Mouse (Mus musculus): ENCODE measurements at regions not wholly inside any gene's neighbourhood (a gene's known extent, or its start where the extent isn't known, plus 50 kb on each side); places are given as distances from the start of the nearest gene placed in this dataset.

- CTCF ChIA-PET, result no interaction called here
- POLR2A ChIA-PET, result no interaction called here
Observed at GRCm38 (mm10) chr13:81852309-81852978, 69.6 kb downstream of the Cetn3 start.

- ChIA-PET CTCF (no interaction called here), POLR2A (no interaction called here)
Observed at GRCm38 (mm10) chr13:81856072-81856471, 73.2 kb downstream of the Cetn3 start.

GRCm38 (mm10) chr13:81860683-81861082 is 77.8 kb downstream of the Cetn3 start:
- ChIA-PET POLR2A (no interaction called here), CTCF (no interaction called here)

- CTCF ChIA-PET, result no interaction called here
- POLR2A ChIA-PET, result no interaction called here
Observed at GRCm38 (mm10) chr13:81861886-81862600, 79.2 kb downstream of the Cetn3 start.

GRCm38 (mm10) chr13:81871226-81871625 is 88.3 kb downstream of the Cetn3 start:
- ChIA-PET POLR2A (interaction anchor here in 1 of 4 experiments (0.8 kb wide), 1 partner anchor 88 kb away, joined by 3 read pairs; no protein-coding TSS in a partner anchor), CTCF (no interaction called here)

GRCm38 (mm10) chr13:81885879-81886278 is 103.0 kb downstream of the Cetn3 start:
- ChIA-PET CTCF (no interaction called here), POLR2A (interaction anchor here in 1 of 4 experiments (0.7 kb wide), 1 partner anchor 394 kb away, joined by 3 read pairs; no protein-coding TSS in a partner anchor)

GRCm38 (mm10) chr13:81930266-81930665 is 147.4 kb downstream of the Cetn3 start:
- POLR2A ChIA-PET, result no interaction called here
- CTCF ChIA-PET, result no interaction called here

GRCm38 (mm10) chr13:81931199-81931598 is 148.3 kb downstream of the Cetn3 start:
- ChIA-PET POLR2A (interaction anchor here in 1 of 4 experiments (0.7 kb wide), 1 partner anchor 508 kb away, joined by 3 read pairs; no protein-coding TSS in a partner anchor), CTCF (no interaction called here)

GRCm38 (mm10) chr13:81937061-81937460 is 154.2 kb downstream of the Cetn3 start:
- CTCF ChIA-PET, result no interaction called here
- POLR2A ChIA-PET, result no interaction called here

GRCm38 (mm10) chr13:81944047-81944446 is 161.2 kb downstream of the Cetn3 start:
- ChIA-PET CTCF (interaction anchor here (0.6 to 1.4 kb wide), 8 partner anchors 9 to 1711 kb away, joined by 3 to 12 read pairs (median 3); no protein-coding TSS in a partner anchor), POLR2A (no interaction called here)

- ChIA-PET CTCF (interaction anchor here (0.6 to 1.4 kb wide), 8 partner anchors 8 to 1710 kb away, joined by 3 to 12 read pairs (median 3); no protein-coding TSS in a partner anchor), POLR2A (no interaction called here)
Observed at GRCm38 (mm10) chr13:81944469-81944868, 161.6 kb downstream of the Cetn3 start.

- CTCF ChIA-PET, result interaction anchor here in 2 of 4 experiments (0.7 to 0.9 kb wide), 2 partner anchors 142 to 1709 kb away, joined by 3 to 5 read pairs; no protein-coding TSS in a partner anchor
- POLR2A ChIA-PET, result interaction anchor here in 1 of 4 experiments (0.6 kb wide), 1 partner anchor 365 kb away, joined by 4 read pairs; no protein-coding TSS in a partner anchor
Observed at GRCm38 (mm10) chr13:81945741-81946140, 162.9 kb downstream of the Cetn3 start.

- POLR2A ChIA-PET, result interaction anchor here in 1 of 4 experiments (0.6 kb wide), 1 partner anchor 369 kb away, joined by 3 read pairs; no protein-coding TSS in a partner anchor
- CTCF ChIA-PET, result interaction anchor here in 1 of 4 experiments (1.1 kb wide), 1 partner anchor 21 kb away, joined by 3 read pairs; no protein-coding TSS in a partner anchor
Observed at GRCm38 (mm10) chr13:81965431-81965830, 182.6 kb downstream of the Cetn3 start.

GRCm38 (mm10) chr13:81975878-81976277 is 193.0 kb downstream of the Cetn3 start:
- ChIA-PET CTCF (interaction anchor here in 1 of 4 experiments (0.6 kb wide), 1 partner anchor 28 kb away, joined by 3 read pairs; no protein-coding TSS in a partner anchor), POLR2A (no interaction called here)

- POLR2A ChIA-PET, result no interaction called here
- CTCF ChIA-PET, result no interaction called here
Observed at GRCm38 (mm10) chr13:81978003-81978402, 195.1 kb downstream of the Cetn3 start.

- POLR2A ChIA-PET, result no interaction called here
- CTCF ChIA-PET, result no interaction called here
Observed at GRCm38 (mm10) chr13:81979289-81979688, 196.4 kb downstream of the Cetn3 start.

- POLR2A ChIA-PET, result no interaction called here
- CTCF ChIA-PET, result interaction anchor here in 1 of 4 experiments (0.5 kb wide), 1 partner anchor 18 kb away, joined by 7 read pairs; no protein-coding TSS in a partner anchor
Observed at GRCm38 (mm10) chr13:81980094-81980493, 197.2 kb downstream of the Cetn3 start.

GRCm38 (mm10) chr13:81982491-81982890 is 199.6 kb downstream of the Cetn3 start:
- ChIA-PET POLR2A (no interaction called here), CTCF (no interaction called here)

- ChIA-PET CTCF (no interaction called here), POLR2A (no interaction called here)
Observed at GRCm38 (mm10) chr13:82000681-82001212, 217.9 kb downstream of the Cetn3 start.
